Mouse (Mus musculus) midbrain, embryonic 16.5 days (tissue): ENCODE measurements around the gene Fabp6. TPM values are rescaled to one million over a fixed set of nuclear protein-coding genes. Genes with fewer than 3 reads are reported as not detected.

Experiments used
- ATAC-seq: fragments of 200-750 bp; cut with Nextera tagmentation; 2 replicates; pipeline ENCODE4 v1.8.0; 2017; ENCODE audit warnings: moderate TSS enrichment
- H3K27ac ChIP-seq: fragments of 300-500 bp; sonication (generic); 2 replicates; pipeline ENCODE4 v1.5.1; 2014; ENCODE audit warnings: mild to moderate bottlenecking, low read length, mixed read lengths
- H3K27me3 ChIP-seq: fragments of 300-500 bp; sonication (generic); 2 replicates; pipeline ENCODE4 v1.6.1; 2014; ENCODE audit warnings: low read depth, low read length, mixed read lengths; ENCODE audit not compliant: control insufficient read depth, insufficient read depth
- H3K36me3 ChIP-seq: fragments of 300-500 bp; sonication (generic); 2 replicates; pipeline ENCODE4 v1.6.1; 2014; ENCODE audit warnings: mild to moderate bottlenecking, low read length, moderate library complexity, mixed read lengths; ENCODE audit not compliant: control insufficient read depth, insufficient read depth
- H3K4me1 ChIP-seq: fragments of 300-500 bp; sonication (generic); 2 replicates; pipeline ENCODE4 v1.6.1; 2014; ENCODE audit warnings: mild to moderate bottlenecking, low read length, mixed read lengths; ENCODE audit not compliant: control insufficient read depth, insufficient read depth
- H3K4me2 ChIP-seq: fragments of 300-500 bp; sonication (generic); 2 replicates; pipeline ENCODE4 v1.6.1; 2014; ENCODE audit warnings: mild to moderate bottlenecking, low read length, mixed read lengths
- H3K4me3 ChIP-seq: fragments of 300-500 bp; sonication (generic); 2 replicates; pipeline ENCODE4 v1.5.1; 2014; ENCODE audit warnings: low read depth, mild to moderate bottlenecking, low read length, moderate library complexity, mixed read lengths
- H3K9ac ChIP-seq: fragments of 300-500 bp; sonication (generic); 2 replicates; pipeline ENCODE4 v1.6.1; 2014; ENCODE audit warnings: low read depth, low read length, mixed read lengths
- H3K9me3 ChIP-seq: fragments of 300-500 bp; sonication (generic); replicated peaks from 2 replicates; pipeline ENCODE4 v1.6.1; 2014; ENCODE audit warnings: mild to moderate bottlenecking, low read length, mixed read lengths; ENCODE audit not compliant: control insufficient read depth, poor library complexity, severe bottlenecking
- WGBS: fragments of 180-500 bp; shearing (Covaris S2); extraction: QIAGEN DNeasy Blood & Tissue Kit; methylation state at CpG from one replicate; pipeline ENCODE4 v1.1.7; 2014; 5-methylcytosine and 5-hydroxymethylcytosine counted together
- polyA plus RNA-seq: library from polyadenylated mRNA; unstranded; fragments of >200 nt; fragmentation: Nextera tagmentation; extraction: Ambion mirVana; gene quantifications from 2 replicates; pipeline ENCODE4 v1.2.1, GENCODE M21; 2015

Gene Fabp6
- polyA plus RNA-seq, 1 experiment from 2014 or later: not detected

DNA sequence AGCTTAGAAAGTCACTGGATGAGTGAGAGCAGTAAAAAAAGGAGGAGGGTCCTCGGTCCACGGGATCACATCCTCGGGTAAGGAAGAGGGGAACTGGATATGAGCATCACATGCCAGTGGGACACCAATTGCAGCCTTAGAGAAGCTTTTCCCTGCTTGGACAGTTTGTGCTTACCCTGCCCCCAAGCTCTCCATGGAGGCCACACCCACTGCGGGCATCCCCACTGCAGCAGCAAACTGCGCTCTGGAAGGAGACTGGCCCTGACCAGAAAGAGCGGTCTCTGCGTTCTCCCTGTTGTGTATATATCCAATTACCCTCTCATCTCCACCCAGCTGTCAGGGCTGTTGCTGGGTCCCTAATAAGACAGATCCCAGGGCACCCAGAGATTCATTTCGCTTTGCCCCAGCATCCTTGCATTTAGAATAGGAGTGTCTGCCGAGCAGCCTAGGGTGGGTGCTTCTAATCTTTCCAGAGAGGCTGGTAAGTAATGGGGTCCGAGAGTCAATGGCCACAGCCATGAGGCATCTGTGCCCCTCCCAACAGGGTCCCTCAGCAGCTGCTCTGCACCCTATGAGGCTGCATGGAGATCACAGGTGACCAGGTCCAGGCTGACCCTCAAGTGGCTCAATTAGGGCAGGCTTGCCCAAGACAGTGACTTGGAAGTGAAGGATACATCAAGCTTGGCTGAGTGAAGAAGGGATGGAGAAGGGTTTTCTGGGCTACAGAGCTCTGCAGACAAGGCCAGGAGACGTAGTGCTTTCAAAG lies 23.4 kb downstream of the Fabp6 start:
- Histone ChIP-seq H3K27ac (no peak overlapping the region), H3K9ac (no peak overlapping the region), H3K27me3 (no peaks in the 10 kb centered on the region), H3K36me3 (no peaks in the 10 kb centered on the region), H3K9me3 (no peaks in the 10 kb centered on the region), H3K4me2 (no peak overlapping the region), H3K4me3 (no peak overlapping the region), H3K4me1 (peaks cover 8% of the 10 kb centered on the region)
- WGBS: 42% methylated on average over 11 of the region's 11 CpGs
- ATAC-seq: no peak

DNA sequence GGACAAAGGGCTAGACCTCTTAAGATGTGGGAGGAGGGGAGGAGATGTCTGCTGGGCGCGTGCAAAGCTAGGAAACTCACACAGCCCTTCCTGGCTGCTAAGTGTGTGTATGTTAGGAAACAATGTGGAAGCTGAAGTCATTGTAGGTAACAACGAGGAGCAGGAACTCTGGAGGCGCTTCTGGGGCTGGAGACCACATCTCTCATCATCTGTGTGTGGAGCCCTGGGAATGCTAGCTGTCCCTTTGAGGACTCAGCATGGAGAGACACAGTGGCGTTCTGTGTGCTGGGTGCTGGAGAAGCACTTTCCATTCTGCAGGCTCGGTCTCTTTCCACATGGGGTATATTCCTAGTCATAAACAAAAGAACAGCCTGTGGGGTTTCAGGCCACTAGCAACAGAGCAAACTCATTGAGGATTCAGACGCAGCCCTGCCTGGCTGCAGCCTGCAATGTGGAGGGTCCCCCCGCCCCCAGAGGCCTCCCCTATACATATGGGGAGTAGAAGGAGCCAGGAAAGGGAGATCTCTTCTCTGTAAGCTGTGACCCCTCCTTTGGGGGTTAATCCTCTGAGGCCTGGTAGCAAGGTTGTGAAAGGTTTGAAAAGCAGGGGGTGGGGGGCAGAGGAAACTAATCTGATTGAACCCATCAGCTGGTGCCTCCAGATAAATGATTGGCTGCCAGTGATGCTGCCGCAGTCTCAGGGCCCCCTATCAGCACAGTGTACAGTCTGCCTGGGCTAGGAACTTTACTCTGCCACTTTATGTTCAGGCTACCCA lies 25.8 kb downstream of the Fabp6 start:
- Histone ChIP-seq H3K4me2 (no peak overlapping the region), H3K36me3 (no peaks in the 10 kb centered on the region), H3K27ac (peak overlapping the region; percentile 35; the same call in 1 of the 2 replicates), H3K4me3 (no peak overlapping the region), H3K27me3 (no peaks in the 10 kb centered on the region), H3K9ac (no peak overlapping the region; the same call in 1 of the 2 replicates), H3K9me3 (no peaks in the 10 kb centered on the region), H3K4me1 (peaks cover 10% of the 10 kb centered on the region)
- 3% methylated on average over 9 of the region's 9 CpGs for WGBS
- ATAC-seq: peak; percentile 82

GRCm38 (mm10) chr11:43575061-43575375 lies 26.3 kb downstream of the Fabp6 start:
- H3K9me3 ChIP-seq: no peaks in the 10 kb centered on the region
- H3K36me3 ChIP-seq: no peaks in the 10 kb centered on the region
- no peak overlapping the region for H3K4me3 ChIP-seq
- peaks cover 10% of the 10 kb centered on the region for H3K4me1 ChIP-seq
- peak overlapping the region; percentile 8; the same call in 1 of the 2 replicates for H3K27ac ChIP-seq
- ATAC-seq: no peak
- H3K4me2 ChIP-seq: no peak overlapping the region
- 4% methylated on average over 3 of the region's 3 CpGs for WGBS
- no peaks in the 10 kb centered on the region for H3K27me3 ChIP-seq
- H3K9ac ChIP-seq: no peak overlapping the region

- ATAC-seq: no peak
- Histone ChIP-seq H3K9ac (no peak overlapping the region), H3K9me3 (no peaks in the 10 kb centered on the region), H3K4me1 (peaks cover 15% of the 10 kb centered on the region), H3K36me3 (no peaks in the 10 kb centered on the region), H3K4me3 (no peak overlapping the region), H3K27ac (no peak overlapping the region), H3K27me3 (no peaks in the 10 kb centered on the region), H3K4me2 (no peak overlapping the region)
- 63% methylated on average over 11 of the region's 11 CpGs for WGBS
Observed at GRCm38 (mm10) chr11:43569595-43569994, 31.7 kb downstream of the Fabp6 start.

- Histone ChIP-seq H3K4me3 (no peak overlapping the region), H3K36me3 (no peaks in the 10 kb centered on the region), H3K4me1 (peaks cover 15% of the 10 kb centered on the region), H3K27me3 (no peaks in the 10 kb centered on the region), H3K4me2 (no peak overlapping the region), H3K9me3 (no peaks in the 10 kb centered on the region), H3K9ac (no peak overlapping the region), H3K27ac (no peak overlapping the region)
- 80% methylated on average over 5 of the region's 5 CpGs for WGBS
- ATAC-seq: no peak
Observed at GRCm38 (mm10) chr11:43569188-43569587, 32.2 kb downstream of the Fabp6 start.

- H3K9ac ChIP-seq: no peak overlapping the region
- WGBS: 72% methylated on average over 5 of the region's 5 CpGs
- ATAC-seq: no peak
Observed at GRCm38 (mm10) chr11:43568263-43568662, 33.1 kb downstream of the Fabp6 start.

DNA sequence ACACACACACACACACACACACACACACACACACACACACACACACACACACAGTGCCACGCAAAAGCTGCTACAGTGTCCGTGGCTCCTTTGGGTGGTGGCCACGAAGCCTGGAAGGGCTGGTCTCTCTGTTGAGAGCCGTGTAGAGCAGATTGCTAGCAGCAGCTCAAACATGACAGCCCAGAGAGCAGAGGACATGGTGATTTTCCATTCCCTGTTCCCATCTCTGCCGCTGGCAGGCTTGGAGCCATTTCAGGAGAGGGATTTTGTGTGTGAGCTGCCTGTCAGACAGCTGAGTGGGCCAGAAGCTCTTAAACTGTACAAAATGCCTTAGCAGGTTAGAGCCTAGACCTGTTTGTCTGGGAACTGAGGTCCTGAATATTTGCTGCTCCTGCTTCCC lies 34.6 kb downstream of the Fabp6 start:
- Histone ChIP-seq H3K4me3 (no peak overlapping the region), H3K36me3 (no peaks in the 10 kb centered on the region), H3K9ac (no peak overlapping the region), H3K4me1 (peaks cover 14% of the 10 kb centered on the region), H3K27me3 (no peaks in the 10 kb centered on the region), H3K27ac (peak overlapping the region; percentile 3; the same call in 1 of the 2 replicates), H3K4me2 (no peak overlapping the region), H3K9me3 (no peaks in the 10 kb centered on the region)
- 53% methylated on average over 5 of the region's 5 CpGs for WGBS
- ATAC-seq: peak; percentile 14; the same call in 1 of the 2 replicates

More at GRCm38 (mm10) chr11:43568263-43568662, 33.1 kb downstream of the Fabp6 start:
- Histone ChIP-seq H3K4me2 (no peak overlapping the region), H3K4me1 (peaks cover 15% of the 10 kb centered on the region), H3K9me3 (no peaks in the 10 kb centered on the region), H3K27me3 (no peaks in the 10 kb centered on the region), H3K4me3 (no peak overlapping the region), H3K27ac (no peak overlapping the region), H3K36me3 (no peaks in the 10 kb centered on the region)

DNA sequence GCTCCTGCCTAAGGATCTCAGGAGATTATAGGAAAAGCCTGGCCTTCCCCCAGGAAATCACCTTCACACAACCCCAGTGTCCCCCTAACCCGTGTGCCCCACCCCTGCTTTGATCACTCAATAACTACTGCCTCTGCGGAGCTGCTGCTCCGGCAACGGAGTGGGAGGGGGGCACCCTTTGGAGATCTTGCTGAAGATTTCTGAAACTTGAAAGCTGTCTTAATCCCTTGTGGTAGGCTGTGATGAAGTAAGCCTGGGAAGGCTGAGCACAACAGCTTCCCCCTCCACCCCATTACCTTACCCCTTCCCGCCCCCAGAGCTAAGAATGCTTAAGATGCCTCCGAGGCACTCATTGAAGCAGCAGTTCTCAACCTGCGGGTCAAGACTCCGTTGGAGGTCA lies 35.5 kb downstream of the Fabp6 start:
- H3K9me3 ChIP-seq: no peaks in the 10 kb centered on the region
- H3K4me2 ChIP-seq: peak overlapping the region; percentile 25
- 0 out of 2 replicates have a peak overlapping the region, but pooled peaks have one; percentile 32 for H3K9ac ChIP-seq
- 4% methylated on average over 8 of the region's 8 CpGs for WGBS
- peak; percentile 46; the same call in 1 of the 2 replicates for ATAC-seq
- peak overlapping the region; percentile 55 for H3K27ac ChIP-seq
- no peaks in the 10 kb centered on the region for H3K27me3 ChIP-seq
- H3K36me3 ChIP-seq: no peaks in the 10 kb centered on the region
- H3K4me1 ChIP-seq: peaks cover 14% of the 10 kb centered on the region
- no peak overlapping the region for H3K4me3 ChIP-seq

- peak overlapping the region; percentile 55 for H3K27ac ChIP-seq
- H3K4me3 ChIP-seq: no peak overlapping the region
- H3K9ac ChIP-seq: 0 out of 2 replicates have a peak overlapping the region, but pooled peaks have one; percentile 22
- H3K9me3 ChIP-seq: no peaks in the 10 kb centered on the region
- WGBS: 18% methylated on average over 2 of the region's 2 CpGs
- H3K27me3 ChIP-seq: no peaks in the 10 kb centered on the region
- no peaks in the 10 kb centered on the region for H3K36me3 ChIP-seq
- no peak overlapping the region; the same call in 1 of the 2 replicates for H3K4me2 ChIP-seq
- peak; percentile 11; the same call in 1 of the 2 replicates for ATAC-seq
- peaks cover 14% of the 10 kb centered on the region for H3K4me1 ChIP-seq
Observed at GRCm38 (mm10) chr11:43565414-43565813, 35.9 kb downstream of the Fabp6 start.
